In genomic region chr4:151140368-151140982, GRCm38 (mm10) we compare ENCODE assay signal across 9 mouse cellular contexts. TPM values are rescaled to one million over a fixed set of nuclear protein-coding genes. Genes with fewer than 3 reads are reported as not detected.
DNase-seq lines count a peak whose midpoint lies in the region; ATAC-seq and TF ChIP-seq lines count a peak whose summit lies in the region.
"Had no signal": no experiment of that assay in that cellular context is flagged by ENCODE, and none has a peak within 500 bp of the region (broad histone marks: within the 10 kb centered on the region; RNA-seq: fewer than 3 reads in every experiment).

No protein-coding gene starts in this region.

- 19% methylated on average over 20 of the region's 20 CpGs for WGBS in liver, embryonic 11.5 days
- WGBS in liver, postnatal 0 days (ENCODE audit: insufficient replicate concordance), result 13% methylated on average over 20 of the region's 20 CpGs
- WGBS in embryonic facial prominence, embryonic 14.5 days, result 11% methylated on average over 11 of the region's 20 CpGs
- whole genome bisulfite sequencing in midbrain, embryonic 14.5 days, result 1% methylated on average over 20 of the region's 20 CpGs
- 8% methylated on average over 20 of the region's 20 CpGs for WGBS in heart, embryonic 11.5 days (ENCODE audit: insufficient replicate concordance)

- TF ChIP-seq EP300 in liver, postnatal 0 days (IDR thresholded peaks at IDR 0.05; ENCODE audit: low read depth), result no peak

- no peak overlapping the region for H3K4me3 ChIP-seq in liver, embryonic 11.5 days (ENCODE audit: low read depth, low read length)
- H3K4me3 ChIP-seq in liver, postnatal 0 days (ENCODE audit: low read depth, low read length), result no peak overlapping the region
- H3K4me3 ChIP-seq in embryonic facial prominence, embryonic 14.5 days (ENCODE audit: low read depth, low read length), result no peak overlapping the region
- H3K4me3 ChIP-seq in midbrain, embryonic 14.5 days (replicated peaks; ENCODE audit: low read depth, low read length), result peak overlapping the region; percentile 22
- no peak overlapping the region for H3K4me3 ChIP-seq in heart, embryonic 11.5 days (ENCODE audit: low read depth, low read length)

- no peak for TF ChIP-seq CTCF in liver, postnatal 0 days (IDR thresholded peaks at IDR 0.05; ENCODE audit: low read depth)

- no peaks in the 10 kb centered on the region for H3K9me3 ChIP-seq in liver, embryonic 11.5 days (ENCODE audit: control insufficient read depth, low read length)
- peaks cover 3% of the 10 kb centered on the region; the same call in 1 of the 2 replicates for H3K9me3 ChIP-seq in liver, postnatal 0 days (ENCODE audit: low read length)
- no peaks in the 10 kb centered on the region for H3K9me3 ChIP-seq in embryonic facial prominence, embryonic 14.5 days (ENCODE audit: control insufficient read depth, low read length)
- 0 out of 2 replicates have a peak, but pooled peaks cover 4% of the 10 kb centered on the region for H3K9me3 ChIP-seq in midbrain, embryonic 14.5 days (ENCODE audit: control insufficient read depth, low read length)
- peaks cover 7% of the 10 kb centered on the region; the same call in 1 of the 2 replicates for H3K9me3 ChIP-seq in heart, embryonic 11.5 days (replicated peaks; ENCODE audit: control insufficient read depth, low read length)
- H3K9me3 ChIP-seq: stomach, embryonic 15.5 days had no signal

- H3K27me3 ChIP-seq in liver, embryonic 11.5 days (replicated peaks; ENCODE audit: control insufficient read depth, insufficient read depth, low read length), result peaks cover 24% of the 10 kb centered on the region
- peaks cover 26% of the 10 kb centered on the region for H3K27me3 ChIP-seq in liver, postnatal 0 days (ENCODE audit: insufficient read depth, low read length)
- peaks cover 26% of the 10 kb centered on the region for H3K27me3 ChIP-seq in embryonic facial prominence, embryonic 14.5 days (replicated peaks; ENCODE audit: control insufficient read depth, insufficient read depth, low read length)
- no peaks in the 10 kb centered on the region for H3K27me3 ChIP-seq in midbrain, embryonic 14.5 days (ENCODE audit: control insufficient read depth, insufficient read depth, low read length)
- 0 out of 2 replicates have a peak, but pooled peaks cover 3% of the 10 kb centered on the region for H3K27me3 ChIP-seq in heart, embryonic 11.5 days (ENCODE audit: control insufficient read depth, insufficient read depth, low read length)

- 0 out of 2 replicates have a peak, but pooled peaks cover 4% of the 10 kb centered on the region for H3K4me1 ChIP-seq in liver, embryonic 11.5 days (replicated peaks; ENCODE audit: control insufficient read depth, insufficient read depth, low read length)
- no peaks in the 10 kb centered on the region for H3K4me1 ChIP-seq in liver, postnatal 0 days (ENCODE audit: insufficient read depth)
- peaks cover 12% of the 10 kb centered on the region; the same call in 1 of the 2 replicates for H3K4me1 ChIP-seq in embryonic facial prominence, embryonic 14.5 days (ENCODE audit: control insufficient read depth, insufficient read depth, low read length)
- H3K4me1 ChIP-seq in midbrain, embryonic 14.5 days (ENCODE audit: control insufficient read depth, insufficient read depth, low read length), result peaks cover 40% of the 10 kb centered on the region
- peaks cover 21% of the 10 kb centered on the region for H3K4me1 ChIP-seq in heart, embryonic 11.5 days (ENCODE audit: control insufficient read depth, insufficient read depth, low read length)

- no peak overlapping the region for H3K4me2 ChIP-seq in liver, embryonic 11.5 days
- H3K4me2 ChIP-seq in liver, postnatal 0 days (ENCODE audit: low read depth, low read length), result no peak overlapping the region
- no peak overlapping the region for H3K4me2 ChIP-seq in embryonic facial prominence, embryonic 14.5 days (ENCODE audit: low read depth, low read length)
- peak overlapping the region; percentile 60 for H3K4me2 ChIP-seq in midbrain, embryonic 14.5 days (ENCODE audit: low read length)
- no peak overlapping the region for H3K4me2 ChIP-seq in heart, embryonic 11.5 days

- ATAC-seq in liver, embryonic 11.5 days (replicated peaks; ENCODE audit: low FRiP score), result no peak
- no peak for ATAC-seq in liver, postnatal 0 days
- peak; percentile 42; the same call in 1 of the 2 replicates for ATAC-seq in embryonic facial prominence, embryonic 14.5 days (ENCODE audit: low read depth)
- peak; percentile 69 for ATAC-seq in midbrain, embryonic 14.5 days (ENCODE audit: low FRiP score, low TSS enrichment)
- no peak for ATAC-seq in heart, embryonic 11.5 days (replicated peaks; ENCODE audit: insufficient number of reproducible peaks, low FRiP score, low TSS enrichment)
- ATAC-seq in megakaryocyte-erythroid progenitor cell, adult 5-6 weeks (replicated peaks; ENCODE audit: low FRiP score, low TSS enrichment, poor library complexity, severe bottlenecking), result no peak

- DNase-seq in liver, embryonic 11.5 days (ENCODE audit: low spot score), result peak; percentile 48
- DNase-seq in liver, postnatal 0 days, result no peak
- DNase-seq in embryonic facial prominence, embryonic 14.5 days (ENCODE audit: low spot score), result peak; percentile 75
- peak; percentile 90 to 94 for DNase-seq in layer of hippocampus, adult 8-10 months (ENCODE audit: low spot score in 2 of 2)
- peak; percentile 96 for DNase-seq in midbrain, embryonic 14.5 days
- no peak for DNase-seq in urinary bladder, postnatal 36 days (ENCODE audit: low spot score in 2 of 2)

- H3K9ac ChIP-seq in liver, embryonic 11.5 days (ENCODE audit: low read depth, low read length), result no peak overlapping the region
- no peak overlapping the region for H3K9ac ChIP-seq in liver, postnatal 0 days (replicated peaks)
- peak overlapping the region; percentile 27; the same call in 1 of the 2 replicates for H3K9ac ChIP-seq in embryonic facial prominence, embryonic 14.5 days (ENCODE audit: low read depth, low read length)
- 0 out of 2 replicates have a peak overlapping the region, but pooled peaks have one; percentile 30 for H3K9ac ChIP-seq in midbrain, embryonic 14.5 days (replicated peaks; ENCODE audit: low read length)
- H3K9ac ChIP-seq in heart, embryonic 11.5 days (ENCODE audit: low read depth, low read length), result no peak overlapping the region
- H3K9ac ChIP-seq: stomach, embryonic 15.5 days had no signal

- no peak overlapping the region for H3K27ac ChIP-seq in liver, embryonic 11.5 days (ENCODE audit: low read depth, low read length)
- no peak overlapping the region for H3K27ac ChIP-seq in liver, postnatal 0 days (ENCODE audit: low read depth)
- no peak overlapping the region for H3K27ac ChIP-seq in embryonic facial prominence, embryonic 14.5 days (replicated peaks; ENCODE audit: low read depth, low read length)
- H3K27ac ChIP-seq in midbrain, embryonic 14.5 days (replicated peaks; ENCODE audit: low read depth, low read length), result peak overlapping the region; percentile 97
- no peak overlapping the region for H3K27ac ChIP-seq in heart, embryonic 11.5 days (ENCODE audit: low read depth, low read length)
- H3K27ac ChIP-seq: stomach, embryonic 15.5 days had no signal

- no peaks in the 10 kb centered on the region for H3K36me3 ChIP-seq in liver, embryonic 11.5 days (ENCODE audit: control insufficient read depth, insufficient read depth, low read length)
- no peaks in the 10 kb centered on the region for H3K36me3 ChIP-seq in liver, postnatal 0 days (replicated peaks; ENCODE audit: insufficient read depth, low read length)
- H3K36me3 ChIP-seq in embryonic facial prominence, embryonic 14.5 days (ENCODE audit: control insufficient read depth, insufficient read depth, low read length), result no peaks in the 10 kb centered on the region
- H3K36me3 ChIP-seq in midbrain, embryonic 14.5 days (ENCODE audit: control insufficient read depth, insufficient read depth, low read length), result 0 out of 2 replicates have a peak, but pooled peaks cover 4% of the 10 kb centered on the region
- no peaks in the 10 kb centered on the region for H3K36me3 ChIP-seq in heart, embryonic 11.5 days (ENCODE audit: control insufficient read depth, insufficient read depth, low read length)
- H3K36me3 ChIP-seq: stomach, embryonic 15.5 days had no signal

RNA-seq across cellular contexts. Expression of gene Gm13090, which starts 51.1 kb away (rescaled TPM):
- polyA plus RNA-seq in liver, embryonic 11.5 days (2014; fragmentation: Nextera tagmentation; extraction: Ambion mirVana), result not detected in 2 replicates
- not detected in 2 replicates for polyA plus RNA-seq in liver, postnatal 0 days (2015; fragmentation: Nextera tagmentation; extraction: Ambion mirVana)
- polyA plus RNA-seq in embryonic facial prominence, embryonic 14.5 days (2014; fragmentation: Nextera tagmentation; extraction: Ambion mirVana), result not detected in 2 replicates
- not detected for total RNA-seq in layer of hippocampus, adult 8-10 months (2022)
- 0.50 TPM in 1 of 2 replicates, not detected in the other for polyA plus RNA-seq in midbrain, embryonic 14.5 days (2014; fragmentation: Nextera tagmentation; extraction: Ambion mirVana)
- 0.21 TPM in 1 of 2 replicates, not detected in the other for polyA plus RNA-seq in heart, embryonic 11.5 days (2014; fragmentation: Nextera tagmentation; extraction: Ambion mirVana)
- not detected in 2 replicates for total RNA-seq in megakaryocyte-erythroid progenitor cell, adult 5-6 weeks (2014; fragmentation: Nextera tagmentation)
- not detected in 2 replicates for total RNA-seq in megakaryocyte-erythroid progenitor cell, adult 5-6 weeks (2017)
- polyA plus RNA-seq: stomach, embryonic 15.5 days had no signal

Comparison
In these comparisons a context has a peak if more than half of its experiments do, and no peak if none do; other contexts are left out.
1. DNase-seq: peak in liver, embryonic 11.5 days (single experiment), embryonic facial prominence, embryonic 14.5 days (single experiment), layer of hippocampus, adult 8-10 months (2 of 2) and midbrain, embryonic 14.5 days (single experiment); none in liver, postnatal 0 days (single experiment) and urinary bladder, postnatal 36 days (0 of 2).
2. ATAC-seq: peak in embryonic facial prominence, embryonic 14.5 days (single experiment) and midbrain, embryonic 14.5 days (single experiment); none in liver, embryonic 11.5 days (single experiment), liver, postnatal 0 days (single experiment), heart, embryonic 11.5 days (single experiment) and megakaryocyte-erythroid progenitor cell, adult 5-6 weeks (single experiment).
3. H3K9ac ChIP-seq: peak in embryonic facial prominence, embryonic 14.5 days (single experiment) and midbrain, embryonic 14.5 days (single experiment); none in liver, embryonic 11.5 days (single experiment), liver, postnatal 0 days (single experiment) and heart, embryonic 11.5 days (single experiment).